Mouse (Mus musculus) heart, adult 2 months (tissue): ENCODE measurements around the gene Trim2.

ENCODE experiments used
- CTCF ChIP-seq: fragments of 200-600 bp; IDR thresholded peaks from 2 replicates; pipeline ENCODE4 v1.8.1; 2022; ENCODE audit warnings: antibody characterized with exemption, mild to moderate bottlenecking, moderate library complexity
- EP300 ChIP-seq: fragments of 200-500 bp; IDR thresholded peaks from 2 replicates; pipeline ENCODE4 v1.6.1; 2011; ENCODE audit warnings: low read depth, low read length, control low read depth; ENCODE audit not compliant: insufficient read depth

DNA sequence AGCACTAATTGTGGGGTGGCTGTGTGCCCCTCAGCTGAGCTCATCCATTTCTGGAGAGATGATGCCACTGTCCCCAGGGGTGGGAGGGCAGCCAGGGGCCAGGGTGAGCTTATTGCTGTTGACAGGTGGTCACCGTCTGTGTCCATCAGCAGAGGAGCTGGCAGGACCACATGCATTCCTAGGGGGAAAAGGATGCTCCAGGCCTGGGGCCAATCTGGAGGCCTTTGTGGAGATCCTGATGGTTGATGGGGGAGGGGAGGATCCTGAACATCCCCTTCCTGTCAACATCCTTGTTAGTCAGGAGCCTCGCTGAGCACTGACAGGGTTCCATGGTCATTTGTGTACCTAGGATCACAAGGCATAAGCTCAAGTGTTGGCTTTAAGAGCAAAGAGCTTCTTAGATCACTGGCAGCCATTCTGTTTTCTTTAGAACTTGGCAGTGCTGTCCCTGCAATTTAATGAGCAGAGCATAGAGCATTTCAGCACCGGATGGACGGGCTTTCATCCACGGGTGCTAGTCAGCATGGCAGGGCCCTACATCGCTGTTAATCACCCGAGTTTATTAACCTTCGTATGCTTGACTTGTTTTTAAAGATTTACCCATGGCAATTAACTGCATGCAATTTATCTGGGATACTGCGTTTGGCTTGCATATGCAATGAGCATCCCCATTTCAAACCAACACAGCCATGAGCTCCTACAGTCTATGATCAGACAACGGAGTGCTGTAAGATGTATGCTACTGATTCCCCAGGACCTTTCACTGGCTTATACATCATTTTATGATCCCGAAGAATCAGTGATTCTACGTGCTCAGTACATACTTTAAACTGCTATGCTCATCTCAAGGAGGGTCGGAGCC lies 105.9 kb downstream of the Trim2 start:
- TF ChIP-seq CTCF = no peak
- TF ChIP-seq EP300 = no peak
